Mouse (Mus musculus) heart, postnatal 0 days (tissue): ENCODE measurements around the gene Rnf43. TPM values are rescaled to one million over a fixed set of nuclear protein-coding genes. Genes with fewer than 3 reads are reported as not detected.

Experiments used
- ATAC-seq: fragments of 200-750 bp; cut with Nextera tagmentation; 2 replicates; pipeline ENCODE4 v1.8.0; 2017; ENCODE audit warnings: low read depth, moderate number of reproducible peaks, moderate library complexity; ENCODE audit not compliant: insufficient read depth
- DNase-seq: peaks from one replicate; pipeline ENCODE4 v3.0.0-alpha.2; 2016; ENCODE audit warnings: low spot score
- H3K27ac ChIP-seq: fragments of 300-500 bp; sonication (generic); 2 replicates; pipeline ENCODE4 v1.5.1; 2014; ENCODE audit warnings: low read depth, mild to moderate bottlenecking
- H3K27me3 ChIP-seq: fragments of 300-500 bp; sonication (generic); 2 replicates; pipeline ENCODE4 v1.6.1; 2014; ENCODE audit warnings: low read length, mixed read lengths; ENCODE audit not compliant: control insufficient read depth, insufficient read depth
- H3K36me3 ChIP-seq: fragments of 300-500 bp; sonication (generic); replicated peaks from 2 replicates; pipeline ENCODE4 v1.6.1; 2014; ENCODE audit warnings: low read length, mixed read lengths; ENCODE audit not compliant: control insufficient read depth, insufficient read depth
- H3K4me1 ChIP-seq: fragments of 300-500 bp; sonication (generic); 2 replicates; pipeline ENCODE4 v1.6.1; 2014; ENCODE audit warnings: antibody characterized with exemption; ENCODE audit not compliant: control insufficient read depth, insufficient read depth
- H3K4me2 ChIP-seq: fragments of 300-500 bp; sonication (generic); 2 replicates; pipeline ENCODE4 v1.6.1; 2014; ENCODE audit warnings: low read depth, mild to moderate bottlenecking, low read length, moderate library complexity
- H3K4me3 ChIP-seq: fragments of 300-500 bp; sonication (generic); 2 replicates; pipeline ENCODE4 v1.5.1; 2014; ENCODE audit warnings: low read depth, low read length
- H3K9ac ChIP-seq: fragments of 300-500 bp; sonication (generic); replicated peaks from 2 replicates; pipeline ENCODE4 v1.6.1; 2014; ENCODE audit warnings: low read depth, low read length, mixed read lengths
- H3K9me3 ChIP-seq: fragments of 300-500 bp; sonication (generic); replicated peaks from 2 replicates; pipeline ENCODE4 v1.6.1; 2016; ENCODE audit warnings: low read length; ENCODE audit not compliant: control insufficient read depth
- CTCF ChIP-seq: IDR thresholded peaks from 2 replicates; pipeline ENCODE4 v1.5.1; 2016; ENCODE audit warnings: antibody characterized with exemption, control low read depth, low read depth
- EP300 ChIP-seq: IDR thresholded peaks from 2 replicates; pipeline ENCODE4 v1.6.1; 2016; ENCODE audit warnings: antibody characterized with exemption, low read depth
- WGBS: fragments of 180-500 bp; shearing (Covaris S2); extraction: QIAGEN DNeasy Blood & Tissue Kit; methylation state at CpG from one replicate; pipeline ENCODE4 v1.1.7; 2014; 5-methylcytosine and 5-hydroxymethylcytosine counted together
- polyA plus RNA-seq: library from polyadenylated mRNA; unstranded; fragments of >200 nt; fragmentation: Nextera tagmentation; extraction: Ambion mirVana; gene quantifications from 2 replicates; pipeline ENCODE4 v1.2.1, GENCODE M21; 2015
- total RNA-seq: library from RNA; depleted of rRNA; stranded (reverse); fragments of >200 nt; gene quantifications from 2 replicates; pipeline ENCODE4 v1.2.3, GENCODE M21; 2014; ENCODE audit warnings: low replicate concordance

Rnf43 gene
- total and polyA plus RNA-seq, 2 experiments from 2014 or later = 0.48 to 0.73 TPM

DNA sequence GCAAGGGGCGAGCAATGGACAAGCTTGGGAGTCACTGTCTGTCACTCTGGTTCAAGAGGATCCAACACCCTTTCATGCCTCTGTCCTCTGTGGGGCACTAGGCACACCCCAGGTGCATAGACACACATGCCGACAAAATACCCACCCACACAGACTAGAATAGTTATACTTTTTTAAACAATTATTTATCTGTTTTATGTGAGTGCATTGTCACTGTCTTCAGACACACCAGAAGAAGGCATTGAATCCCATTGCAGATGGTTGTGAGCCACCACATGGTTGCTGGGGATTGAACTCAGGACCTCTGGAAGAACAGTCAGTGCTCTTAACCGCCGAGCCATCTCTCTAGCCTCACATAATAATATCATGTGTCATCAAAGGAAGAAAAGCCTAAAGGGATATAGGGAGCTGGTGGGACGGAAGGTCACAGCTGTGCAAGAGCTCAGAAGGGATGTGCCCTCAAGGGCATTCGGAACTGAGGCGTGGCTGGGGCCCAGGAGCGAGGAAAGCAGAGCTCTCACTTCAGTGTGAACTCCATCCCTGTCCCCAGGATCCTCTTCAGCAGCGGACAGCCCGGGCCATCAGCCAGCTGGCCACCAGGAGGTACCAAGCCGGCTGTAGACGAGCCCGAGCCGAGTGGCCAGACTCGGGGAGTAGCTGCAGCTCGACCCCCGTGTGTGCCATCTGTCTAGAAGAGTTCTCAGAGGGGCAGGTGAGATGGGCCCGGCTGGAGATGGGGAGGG is 66.5 kb downstream of the Rnf43 start:
- H3K4me1 ChIP-seq = peaks cover 6% of the 10 kb centered on the region; the same call in 1 of the 2 replicates

GRCm38 (mm10) chr11:87729593-87730185 is 67.2 kb downstream of the Rnf43 start:
- DNase-seq (no peak), ATAC-seq (no peak)
- no peak overlapping the region for H3K4me3 ChIP-seq
- TF ChIP-seq CTCF (no peak), EP300 (no peak)
- H3K4me2 ChIP-seq = no peak overlapping the region
- H3K9ac ChIP-seq = no peak overlapping the region
- H3K27ac ChIP-seq = no peak overlapping the region
- no peaks in the 10 kb centered on the region for H3K27me3 ChIP-seq
- H3K4me1 ChIP-seq = peaks cover 6% of the 10 kb centered on the region; the same call in 1 of the 2 replicates
- no peaks in the 10 kb centered on the region for H3K36me3 ChIP-seq
- WGBS = 63% methylated on average over 13 of the region's 13 CpGs
- no peaks in the 10 kb centered on the region for H3K9me3 ChIP-seq

More for the DNA sequence above, 66.5 kb downstream of the Rnf43 start:
- Histone ChIP-seq H3K9ac (no peak overlapping the region), H3K27ac (no peak overlapping the region), H3K4me3 (no peak overlapping the region), H3K27me3 (no peaks in the 10 kb centered on the region), H3K9me3 (no peaks in the 10 kb centered on the region), H3K4me2 (no peak overlapping the region), H3K36me3 (no peaks in the 10 kb centered on the region)
- WGBS = 65% methylated on average over 18 of the region's 18 CpGs
- TF ChIP-seq CTCF = no peak
- no peak for TF ChIP-seq EP300
- ATAC-seq (no peak), DNase-seq (no peak)

- WGBS = 72% methylated on average over 10 of the region's 10 CpGs
- Histone ChIP-seq H3K36me3 (no peaks in the 10 kb centered on the region), H3K9ac (no peak overlapping the region), H3K9me3 (no peaks in the 10 kb centered on the region), H3K4me3 (no peak overlapping the region), H3K27ac (no peak overlapping the region), H3K4me2 (no peak overlapping the region), H3K27me3 (no peaks in the 10 kb centered on the region), H3K4me1 (peaks cover 6% of the 10 kb centered on the region; the same call in 1 of the 2 replicates)
- TF ChIP-seq EP300 (no peak), CTCF (no peak)
- ATAC-seq = no peak
- DNase-seq = no peak
Observed at GRCm38 (mm10) chr11:87730652-87731310, 68.3 kb downstream of the Rnf43 start.

DNA sequence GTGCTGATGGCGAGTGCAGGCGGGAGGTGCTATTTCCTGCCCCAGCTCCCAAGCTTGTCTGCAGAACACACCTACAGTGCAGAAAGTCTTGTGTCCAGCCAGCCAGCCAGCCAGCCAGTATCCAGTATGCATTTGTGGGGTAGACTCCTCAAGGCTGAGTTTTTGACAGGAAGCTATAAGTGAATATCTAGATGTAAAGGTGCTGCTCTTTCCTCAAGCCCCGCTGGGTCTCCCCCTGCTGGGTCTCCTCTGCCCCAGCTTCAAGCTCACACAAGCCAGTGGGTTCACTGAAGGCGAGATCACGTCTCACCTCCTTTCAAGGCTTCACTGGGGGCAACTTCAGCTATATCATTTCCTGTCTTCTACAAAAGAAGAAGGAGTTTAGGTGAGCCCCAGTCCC is 71.8 kb downstream of the Rnf43 start:
- Histone ChIP-seq H3K4me2 (peak overlapping the region; percentile 30; the same call in 1 of the 2 replicates), H3K9me3 (no peaks in the 10 kb centered on the region), H3K9ac (no peak overlapping the region; the same call in 1 of the 2 replicates), H3K4me1 (peaks cover 13% of the 10 kb centered on the region), H3K36me3 (peaks cover 6% of the 10 kb centered on the region; the same call in 1 of the 2 replicates), H3K27ac (peak overlapping the region; percentile 34; the same call in 1 of the 2 replicates), H3K27me3 (no peaks in the 10 kb centered on the region), H3K4me3 (peak overlapping the region; percentile 15; the same call in 1 of the 2 replicates)
- WGBS = 44% methylated on average over 5 of the region's 5 CpGs
- ATAC-seq (no peak), DNase-seq (no peak)
- TF ChIP-seq CTCF (no peak), EP300 (no peak)

- ATAC-seq (no peak), DNase-seq (no peak)
- Histone ChIP-seq H3K36me3 (peaks cover 19% of the 10 kb centered on the region), H3K4me2 (0 out of 2 replicates have a peak overlapping the region, but pooled peaks have one; percentile 88), H3K27ac (peak overlapping the region; percentile 77; the same call in 1 of the 2 replicates), H3K9ac (no peak overlapping the region), H3K4me3 (no peak overlapping the region), H3K27me3 (no peaks in the 10 kb centered on the region), H3K4me1 (peaks cover 13% of the 10 kb centered on the region), H3K9me3 (no peaks in the 10 kb centered on the region)
- TF ChIP-seq CTCF = no peak
- TF ChIP-seq EP300 = no peak
- WGBS = 65% methylated on average over 6 of the region's 6 CpGs
Observed at GRCm38 (mm10) chr11:87735691-87736090, 73.2 kb downstream of the Rnf43 start.
